Mouse (Mus musculus): ENCODE measurements around the gene Col4a1. TPM values are rescaled to one million over a fixed set of nuclear protein-coding genes. Genes with fewer than 3 reads are reported as not detected.
A peak's percentile ranks its signal among the peaks of the same experiment; 100 is the strongest.

Gene Col4a1
- polyA plus RNA-seq, 1 experiment, result 14.8 TPM

GRCm38 (mm10) chr8:11176393-11176792, 136.2 kb downstream of the Col4a1 start:
- peaks cover 16% of the 10 kb centered on the region; the same call in 1 of the 2 replicates for H3K4me1 ChIP-seq (ENCODE audit: control insufficient read depth, insufficient read depth, low read length)
- no peak overlapping the region for H3K4me3 ChIP-seq (replicated peaks; ENCODE audit: insufficient read depth, low read depth, low read length)
- 94% methylated on average over 7 of the region's 7 CpGs for WGBS
- H3K27ac ChIP-seq (ENCODE audit: insufficient read depth, low read length), result no peak overlapping the region
- H3K27me3 ChIP-seq (ENCODE audit: control insufficient read depth, insufficient read depth, low read length), result no peaks in the 10 kb centered on the region
- TF ChIP-seq CTCF (IDR thresholded peaks at IDR 0.05; ENCODE audit: borderline replicate concordance, insufficient read depth, low read depth, low read length), result no peak
- no peak for TF ChIP-seq POLR2A (IDR thresholded peaks at IDR 0.05; ENCODE audit: borderline replicate concordance, insufficient read depth, low read length)
- DNase-seq, result no peak

GRCm38 (mm10) chr8:11173284-11174191, 139.1 kb downstream of the Col4a1 start:
- Histone ChIP-seq H3K27ac (ENCODE audit: insufficient read depth, low read length) (no peak overlapping the region), H3K4me1 (ENCODE audit: control insufficient read depth, insufficient read depth, low read length) (peaks cover 23% of the 10 kb centered on the region; the same call in 1 of the 2 replicates), H3K4me3 (replicated peaks; ENCODE audit: insufficient read depth, low read depth, low read length) (no peak overlapping the region), H3K27me3 (ENCODE audit: control insufficient read depth, insufficient read depth, low read length) (no peaks in the 10 kb centered on the region)
- DNase-seq, result peak; percentile 69 to 82
- 35% methylated on average over 17 of the region's 17 CpGs for WGBS
- peak; percentile 89 for TF ChIP-seq CTCF (IDR thresholded peaks at IDR 0.05; ENCODE audit: borderline replicate concordance, insufficient read depth, low read depth, low read length)
- TF ChIP-seq POLR2A (IDR thresholded peaks at IDR 0.05; ENCODE audit: borderline replicate concordance, insufficient read depth, low read length), result no peak

- Histone ChIP-seq H3K27ac (ENCODE audit: insufficient read depth, low read length) (no peak overlapping the region; the same call in 1 of the 2 replicates), H3K4me1 (ENCODE audit: control insufficient read depth, insufficient read depth, low read length) (peaks cover 23% of the 10 kb centered on the region; the same call in 1 of the 2 replicates), H3K27me3 (ENCODE audit: control insufficient read depth, insufficient read depth, low read length) (no peaks in the 10 kb centered on the region), H3K4me3 (replicated peaks; ENCODE audit: insufficient read depth, low read depth, low read length) (no peak overlapping the region)
- TF ChIP-seq POLR2A (IDR thresholded peaks at IDR 0.05; ENCODE audit: borderline replicate concordance, insufficient read depth, low read length) (no peak), CTCF (IDR thresholded peaks at IDR 0.05; ENCODE audit: borderline replicate concordance, insufficient read depth, low read depth, low read length) (no peak)
- WGBS, result 8% methylated on average over 7 of the region's 7 CpGs
- peak; percentile 75 to 90 for DNase-seq
These were observed 141.1 kb downstream of the Col4a1 start for GRCm38 (mm10) chr8:11171526-11171925.

GRCm38 (mm10) chr8:11169383-11169782, 143.2 kb downstream of the Col4a1 start:
- WGBS, result 78% methylated on average over 2 of the region's 2 CpGs
- TF ChIP-seq CTCF (IDR thresholded peaks at IDR 0.05; ENCODE audit: borderline replicate concordance, insufficient read depth, low read depth, low read length), result no peak
- TF ChIP-seq POLR2A (IDR thresholded peaks at IDR 0.05; ENCODE audit: borderline replicate concordance, insufficient read depth, low read length), result no peak
- DNase-seq, result no peak

GRCm38 (mm10) chr8:11168780-11169179, 143.8 kb downstream of the Col4a1 start:
- no peaks in the 10 kb centered on the region for H3K27me3 ChIP-seq (ENCODE audit: control insufficient read depth, insufficient read depth, low read length)
- no peak overlapping the region for H3K27ac ChIP-seq (ENCODE audit: insufficient read depth, low read length)
- 91% methylated on average over 3 of the region's 3 CpGs for WGBS
- H3K4me3 ChIP-seq (replicated peaks; ENCODE audit: insufficient read depth, low read depth, low read length), result no peak overlapping the region
- H3K4me1 ChIP-seq (ENCODE audit: control insufficient read depth, insufficient read depth, low read length), result peaks cover 23% of the 10 kb centered on the region; the same call in 1 of the 2 replicates
- TF ChIP-seq POLR2A (IDR thresholded peaks at IDR 0.05; ENCODE audit: borderline replicate concordance, insufficient read depth, low read length) (no peak), CTCF (IDR thresholded peaks at IDR 0.05; ENCODE audit: borderline replicate concordance, insufficient read depth, low read depth, low read length) (no peak)
- no peak for DNase-seq

More at GRCm38 (mm10) chr8:11169383-11169782, 143.2 kb downstream of the Col4a1 start:
- Histone ChIP-seq H3K4me1 (ENCODE audit: control insufficient read depth, insufficient read depth, low read length) (peaks cover 23% of the 10 kb centered on the region; the same call in 1 of the 2 replicates), H3K27ac (ENCODE audit: insufficient read depth, low read length) (no peak overlapping the region), H3K4me3 (replicated peaks; ENCODE audit: insufficient read depth, low read depth, low read length) (no peak overlapping the region), H3K27me3 (ENCODE audit: control insufficient read depth, insufficient read depth, low read length) (no peaks in the 10 kb centered on the region)

GRCm38 (mm10) chr8:11167955-11168354, 144.7 kb downstream of the Col4a1 start:
- no peak for TF ChIP-seq CTCF (IDR thresholded peaks at IDR 0.05; ENCODE audit: borderline replicate concordance, insufficient read depth, low read depth, low read length)
- TF ChIP-seq POLR2A (IDR thresholded peaks at IDR 0.05; ENCODE audit: borderline replicate concordance, insufficient read depth, low read length), result no peak
- DNase-seq, result no peak
- no peak overlapping the region for H3K4me3 ChIP-seq (replicated peaks; ENCODE audit: insufficient read depth, low read depth, low read length)
- 91% methylated on average over 9 of the region's 9 CpGs for WGBS
- peaks cover 15% of the 10 kb centered on the region; the same call in 1 of the 2 replicates for H3K4me1 ChIP-seq (ENCODE audit: control insufficient read depth, insufficient read depth, low read length)
- H3K27ac ChIP-seq (ENCODE audit: insufficient read depth, low read length), result no peak overlapping the region
- no peaks in the 10 kb centered on the region for H3K27me3 ChIP-seq (ENCODE audit: control insufficient read depth, insufficient read depth, low read length)

- Histone ChIP-seq H3K27ac (ENCODE audit: insufficient read depth, low read length) (no peak overlapping the region), H3K4me1 (ENCODE audit: control insufficient read depth, insufficient read depth, low read length) (no peaks in the 10 kb centered on the region; the same call in 1 of the 2 replicates), H3K4me3 (replicated peaks; ENCODE audit: insufficient read depth, low read depth, low read length) (no peak overlapping the region), H3K27me3 (ENCODE audit: control insufficient read depth, insufficient read depth, low read length) (no peaks in the 10 kb centered on the region)
- no peak for DNase-seq
- 56% methylated on average over 4 of the region's 4 CpGs for WGBS
- TF ChIP-seq POLR2A (IDR thresholded peaks at IDR 0.05; ENCODE audit: borderline replicate concordance, insufficient read depth, low read length) (no peak), CTCF (IDR thresholded peaks at IDR 0.05; ENCODE audit: borderline replicate concordance, insufficient read depth, low read depth, low read length) (no peak)
These were observed 147.0 kb downstream of the Col4a1 start for GRCm38 (mm10) chr8:11165592-11165991.

GRCm38 (mm10) chr8:11156319-11156692, 156.3 kb downstream of the Col4a1 start:
- no peak overlapping the region for H3K4me3 ChIP-seq (replicated peaks; ENCODE audit: insufficient read depth, low read depth, low read length)
- H3K4me1 ChIP-seq (ENCODE audit: control insufficient read depth, insufficient read depth, low read length), result peaks cover 10% of the 10 kb centered on the region
- WGBS, result 70% methylated on average over 2 of the region's 2 CpGs
- TF ChIP-seq CTCF (IDR thresholded peaks at IDR 0.05; ENCODE audit: borderline replicate concordance, insufficient read depth, low read depth, low read length), result no peak
- TF ChIP-seq POLR2A (IDR thresholded peaks at IDR 0.05; ENCODE audit: borderline replicate concordance, insufficient read depth, low read length), result no peak
- H3K27me3 ChIP-seq (ENCODE audit: control insufficient read depth, insufficient read depth, low read length), result no peaks in the 10 kb centered on the region
- DNase-seq, result no peak
- no peak overlapping the region for H3K27ac ChIP-seq (ENCODE audit: insufficient read depth, low read length)
